Mouse (Mus musculus) neural tube, embryonic 11.5 days (tissue): ENCODE data around the gene Arid4b. TPM values are rescaled to one million over a fixed set of nuclear protein-coding genes. Genes with fewer than 3 reads are reported as not detected.
"Not testable (repeated sequence)": the region's sequence is repeated elsewhere in the genome, so short reads cannot be mapped to it uniquely, and the experiment has no call there.

Source experiments
- ATAC-seq: fragments of 200-750 bp; cut with Nextera tagmentation; 2 replicates; pipeline ENCODE4 v1.8.0; 2017; ENCODE audit warnings: moderate number of reproducible peaks, mild to moderate bottlenecking, moderate TSS enrichment, moderate library complexity; ENCODE audit not compliant: insufficient read depth, low FRiP score, low TSS enrichment
- DNase-seq: peaks from one replicate; pipeline ENCODE4 v3.0.0-alpha.2; 2015; ENCODE audit warnings: low spot score
- H3K27ac ChIP-seq: fragments of 300-500 bp; sonication (generic); 2 replicates; pipeline ENCODE4 v1.5.1; 2014; ENCODE audit warnings: low read depth, mild to moderate bottlenecking, low read length
- H3K27me3 ChIP-seq: fragments of 300-500 bp; sonication (generic); 2 replicates; pipeline ENCODE4 v1.6.1; 2014; ENCODE audit warnings: mild to moderate bottlenecking, low read length, mixed read lengths; ENCODE audit not compliant: control insufficient read depth, insufficient read depth
- H3K36me3 ChIP-seq: fragments of 300-500 bp; sonication (generic); 2 replicates; pipeline ENCODE4 v1.6.1; 2014; ENCODE audit warnings: mild to moderate bottlenecking, low read length, moderate library complexity, mixed read lengths; ENCODE audit not compliant: control insufficient read depth, insufficient read depth
- H3K4me1 ChIP-seq: fragments of 300-500 bp; sonication (generic); 2 replicates; pipeline ENCODE4 v1.6.1; 2014; ENCODE audit warnings: low read length, mixed read lengths; ENCODE audit not compliant: control insufficient read depth, insufficient read depth
- H3K4me2 ChIP-seq: fragments of 300-500 bp; sonication (generic); 2 replicates; pipeline ENCODE4 v1.6.1; 2014; ENCODE audit warnings: low read depth, mild to moderate bottlenecking, moderate library complexity
- H3K4me3 ChIP-seq: fragments of 300-500 bp; sonication (generic); 2 replicates; pipeline ENCODE4 v1.5.1; 2014; ENCODE audit warnings: low read depth, low read length
- H3K9ac ChIP-seq: fragments of 300-500 bp; sonication (generic); 2 replicates; pipeline ENCODE4 v1.6.1; 2014; ENCODE audit warnings: mild to moderate bottlenecking, low read length
- H3K9me3 ChIP-seq: fragments of 300-500 bp; sonication (generic); 2 replicates; pipeline ENCODE4 v1.6.1; 2016; ENCODE audit warnings: low read length; ENCODE audit not compliant: control insufficient read depth
- whole genome bisulfite sequencing: fragments of 180-500 bp; shearing (Covaris S2); extraction: QIAGEN DNeasy Blood & Tissue Kit; methylation state at CpG from one replicate; pipeline ENCODE4 v1.1.7; 2014; 5-methylcytosine and 5-hydroxymethylcytosine counted together
- polyA plus RNA-seq: library from polyadenylated mRNA; unstranded; fragments of >200 nt; fragmentation: Nextera tagmentation; extraction: Ambion mirVana; gene quantifications from 2 replicates; pipeline ENCODE4 v1.2.1, GENCODE M21; 2014

Arid4b gene
- polyA plus RNA-seq, 1 experiment from 2014 or later = 78.8 TPM

- 96% methylated on average over 6 of the region's 6 CpGs for WGBS
- no peaks in the 10 kb centered on the region for H3K4me1 ChIP-seq
- H3K36me3 ChIP-seq = no peaks in the 10 kb centered on the region; the same call in 1 of the 2 replicates
- H3K4me3 ChIP-seq = no peak overlapping the region
- H3K27ac ChIP-seq = no peak overlapping the region
- H3K9ac ChIP-seq = no peak overlapping the region
- no peak for DNase-seq
- no peak overlapping the region for H3K4me2 ChIP-seq
- H3K9me3 ChIP-seq = no peaks in the 10 kb centered on the region
- ATAC-seq = no peak
- H3K27me3 ChIP-seq = no peaks in the 10 kb centered on the region
These were observed 36.7 kb upstream of the Arid4b start for GRCm38 (mm10) chr13:14026154-14026820.

GRCm38 (mm10) chr13:14033309-14034072, 29.5 kb upstream of the Arid4b start:
- Histone ChIP-seq H3K4me2 (no peak overlapping the region), H3K36me3 (no peaks in the 10 kb centered on the region), H3K9me3 (no peaks in the 10 kb centered on the region), H3K4me1 (no peaks in the 10 kb centered on the region), H3K27me3 (no peaks in the 10 kb centered on the region), H3K4me3 (no peak overlapping the region), H3K27ac (no peak overlapping the region), H3K9ac (no peak overlapping the region)
- DNase-seq (no peak), ATAC-seq (no peak)
- 92% methylated on average over 5 of the region's 5 CpGs for WGBS

GRCm38 (mm10) chr13:14034073-14034348, 29.0 kb upstream of the Arid4b start:
- no peaks in the 10 kb centered on the region for H3K4me1 ChIP-seq
- no peaks in the 10 kb centered on the region for H3K36me3 ChIP-seq
- no peak overlapping the region for H3K9ac ChIP-seq
- H3K27ac ChIP-seq = no peak overlapping the region
- no peak overlapping the region for H3K4me2 ChIP-seq
- ATAC-seq (no peak), DNase-seq (no peak)
- no peaks in the 10 kb centered on the region for H3K27me3 ChIP-seq
- no peaks in the 10 kb centered on the region for H3K9me3 ChIP-seq
- no peak overlapping the region for H3K4me3 ChIP-seq

GRCm38 (mm10) chr13:14035352-14035751, 27.7 kb upstream of the Arid4b start:
- H3K4me2 ChIP-seq, H3K4me1 ChIP-seq, H3K4me3 ChIP-seq, H3K9me3 ChIP-seq, H3K36me3 ChIP-seq, H3K9ac ChIP-seq, ATAC-seq, DNase-seq, H3K27ac ChIP-seq, H3K27me3 ChIP-seq: not testable (repeated sequence)
- 93% methylated on average over 3 of the region's 3 CpGs for WGBS

- Histone ChIP-seq H3K4me3 (no peak overlapping the region), H3K36me3 (no peaks in the 10 kb centered on the region), H3K27ac (no peak overlapping the region), H3K4me1 (no peaks in the 10 kb centered on the region), H3K9ac (no peak overlapping the region), H3K9me3 (no peaks in the 10 kb centered on the region), H3K4me2 (no peak overlapping the region), H3K27me3 (no peaks in the 10 kb centered on the region)
- ATAC-seq = no peak
- DNase-seq = no peak
- WGBS = 91% methylated on average over 11 of the region's 11 CpGs
These were observed 27.0 kb upstream of the Arid4b start for GRCm38 (mm10) chr13:14035875-14036630.

- Histone ChIP-seq H3K4me1 (no peaks in the 10 kb centered on the region), H3K27me3 (no peaks in the 10 kb centered on the region), H3K36me3 (no peaks in the 10 kb centered on the region), H3K4me3 (peak overlapping the region; percentile 67), H3K9ac (peak overlapping the region; percentile 87), H3K9me3 (no peaks in the 10 kb centered on the region), H3K27ac (no peak overlapping the region; the same call in 1 of the 2 replicates), H3K4me2 (peak overlapping the region; percentile 82)
- ATAC-seq (peak; percentile 49), DNase-seq (no peak)
- 4% methylated on average over 7 of the region's 8 CpGs for WGBS
These were observed 24.1 kb upstream of the Arid4b start for GRCm38 (mm10) chr13:14038911-14039291.

GRCm38 (mm10) chr13:14039292-14039965, 23.6 kb upstream of the Arid4b start, which contains the start of gene Tbce:
Tbce (minus strand) TSS chr13:14039638.
- H3K27me3 ChIP-seq = no peaks in the 10 kb centered on the region
- no peaks in the 10 kb centered on the region for H3K4me1 ChIP-seq
- DNase-seq = peak; percentile 92
- ATAC-seq = peak; percentile 96
- H3K4me2 ChIP-seq = peak within 1 kb of the TSS; percentile 82
- WGBS = under 1% methylated on average over 35 of the region's 35 CpGs
- no peaks in the 10 kb centered on the region for H3K36me3 ChIP-seq
- peak within 1 kb of the TSS; percentile 87 for H3K9ac ChIP-seq
- H3K9me3 ChIP-seq = no peaks in the 10 kb centered on the region
- peak within 1 kb of the TSS; percentile 67 for H3K4me3 ChIP-seq
- H3K27ac ChIP-seq = peak within 1 kb of the TSS; percentile 90

GRCm38 (mm10) chr13:14040186-14040585, 22.8 kb upstream of the Arid4b start:
- Histone ChIP-seq H3K4me2 (peak overlapping the region; percentile 82), H3K9ac (no peak overlapping the region), H3K27ac (no peak overlapping the region), H3K4me3 (peak overlapping the region; percentile 67), H3K36me3 (no peaks in the 10 kb centered on the region), H3K9me3 (no peaks in the 10 kb centered on the region), H3K4me1 (no peaks in the 10 kb centered on the region), H3K27me3 (no peaks in the 10 kb centered on the region)
- WGBS = 47% methylated on average over 5 of the region's 5 CpGs
- no peak for DNase-seq
- no peak for ATAC-seq
